Mouse (Mus musculus): ENCODE measurements around the gene Gpn1.
"Not testable (repeated sequence)": the region's sequence is repeated elsewhere in the genome, so short reads cannot be mapped to it uniquely, and the experiment has no call there.

Gpn1 gene

GRCm38 (mm10) chr5:31494513-31495297 is at the start of gene Gpn1:
Gene Gpn1, plus strand, starts transcription at chr5:31494741.
- peak; percentile 95 for DNase-seq (ENCODE audit: low read depth, low spot score)

DNA sequence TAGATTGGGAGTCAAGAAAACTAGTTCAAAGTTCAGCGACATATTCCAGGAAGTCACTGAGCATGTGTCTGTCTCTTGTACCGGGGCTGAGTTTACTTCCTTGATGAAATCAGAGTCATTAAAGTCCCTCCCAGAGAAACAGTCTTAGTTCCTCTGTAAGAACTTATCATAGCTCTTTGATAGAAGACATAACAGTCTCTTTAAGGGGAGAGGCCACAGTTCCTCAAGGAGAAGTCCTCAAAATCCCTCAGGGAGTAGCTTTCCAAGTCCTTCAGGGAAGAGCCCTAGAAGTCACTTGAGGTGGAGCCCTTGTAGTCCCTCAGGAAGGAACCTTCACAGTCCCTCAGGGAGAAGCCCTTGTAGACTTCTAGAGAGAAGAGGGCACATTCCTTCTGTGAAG is 43.2 kb upstream of the Gpn1 start:
- no peak for DNase-seq (ENCODE audit: low read depth, low spot score)

- DNase-seq (ENCODE audit: low read depth, low spot score) = peak; percentile 97
Measured at GRCm38 (mm10) chr5:31451878-31452561, 42.5 kb upstream of the Gpn1 start, which contains the start of gene Zfp512. Gene Zfp512, plus strand, starts transcription at chr5:31452431.

DNA sequence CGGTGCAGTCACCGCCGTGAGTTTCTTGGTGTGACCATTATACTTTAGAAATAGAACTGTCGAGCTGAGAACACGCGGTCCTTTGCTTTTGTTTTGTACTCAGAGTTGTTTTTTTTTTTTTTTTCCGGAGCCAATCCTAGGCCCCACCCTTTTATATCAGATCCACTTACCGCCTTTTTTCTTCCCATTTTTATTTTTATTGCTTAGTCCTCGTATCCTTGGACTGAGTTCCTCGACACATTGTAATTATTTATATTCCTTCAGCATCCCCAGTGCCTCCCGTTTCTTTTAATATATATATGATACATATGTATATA is 42.0 kb upstream of the Gpn1 start:
- no peak for DNase-seq (ENCODE audit: low read depth, low spot score)

DNA sequence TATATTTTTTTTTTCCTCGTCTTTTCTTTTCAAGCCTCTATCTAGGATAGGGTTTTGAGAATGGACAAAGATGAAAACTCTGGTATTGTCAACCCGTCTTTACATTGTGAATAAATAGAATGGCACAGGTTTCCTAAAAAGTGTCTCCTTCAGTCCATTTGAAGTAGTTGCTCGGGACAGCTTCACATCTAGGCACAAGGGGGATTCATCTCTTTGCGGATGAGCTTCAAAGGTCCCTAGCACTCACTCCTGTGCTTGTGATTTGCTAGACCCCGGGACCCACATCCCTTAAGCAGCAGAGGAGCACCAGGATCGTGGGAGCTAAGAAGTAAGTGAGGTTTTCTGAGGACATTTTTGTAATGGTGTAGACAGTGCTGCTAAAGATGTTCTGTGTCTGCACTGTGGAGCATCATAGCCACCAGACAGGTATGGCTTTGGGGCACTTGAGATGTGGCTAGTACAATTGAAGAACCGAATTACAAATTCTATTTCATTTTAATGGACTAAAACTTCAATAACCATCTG is 41.6 kb upstream of the Gpn1 start:
- DNase-seq (ENCODE audit: low read depth, low spot score) = no peak

DNA sequence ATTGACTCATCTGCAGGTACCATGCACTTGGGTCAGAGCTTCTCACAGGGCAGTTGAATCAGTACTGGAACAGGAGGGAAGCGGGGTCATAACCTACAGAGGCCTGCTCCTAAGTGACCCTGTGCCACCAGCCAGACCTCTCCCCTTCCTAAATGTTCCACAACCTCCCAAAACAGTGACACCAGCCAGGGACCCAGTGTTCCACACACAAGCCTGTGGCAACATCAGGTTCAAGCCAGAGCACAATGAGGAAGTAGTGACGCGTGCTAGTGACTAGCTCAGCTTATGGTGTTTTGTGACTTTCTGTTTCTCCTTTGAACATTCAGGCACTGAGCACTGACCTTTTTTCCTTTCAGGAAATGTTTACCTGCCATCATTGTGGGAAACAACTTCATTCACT is 26.7 kb upstream of the Gpn1 start:
- DNase-seq (ENCODE audit: low read depth, low spot score) = no peak

DNA sequence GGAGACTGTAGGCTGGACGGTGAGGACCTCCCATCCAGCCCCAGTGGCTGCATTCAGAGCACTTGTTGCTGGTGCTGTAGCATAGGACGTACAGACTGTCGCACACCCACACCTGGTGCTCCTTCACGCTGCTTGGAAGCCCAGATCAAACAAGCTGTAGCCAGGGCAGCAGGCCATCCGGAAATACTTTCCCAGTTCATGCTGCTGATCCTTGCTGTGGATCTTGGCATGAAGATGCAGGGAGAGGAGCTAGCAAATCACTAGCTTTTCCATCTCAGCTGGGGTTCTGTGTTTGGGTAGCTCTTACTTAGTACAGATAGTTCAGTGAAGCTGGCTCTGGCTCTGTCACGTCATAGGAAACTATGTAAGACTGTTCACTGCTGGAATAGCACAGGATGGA is 24.8 kb upstream of the Gpn1 start:
- no peak for DNase-seq (ENCODE audit: low read depth, low spot score)

- DNase-seq (ENCODE audit: low read depth, low spot score) = peak; percentile 54
Measured at GRCm38 (mm10) chr5:31470334-31470733, 24.2 kb upstream of the Gpn1 start.

GRCm38 (mm10) chr5:31480536-31480935 is 14.0 kb upstream of the Gpn1 start:
- no peak for DNase-seq (ENCODE audit: low read depth, low spot score)

- no peak for DNase-seq (ENCODE audit: low read depth, low spot score)
Measured at GRCm38 (mm10) chr5:31485440-31485839, 9.1 kb upstream of the Gpn1 start, which contains the start of gene 4930548H24Rik. Gene 4930548H24Rik, plus strand, starts transcription at chr5:31485740.

DNA sequence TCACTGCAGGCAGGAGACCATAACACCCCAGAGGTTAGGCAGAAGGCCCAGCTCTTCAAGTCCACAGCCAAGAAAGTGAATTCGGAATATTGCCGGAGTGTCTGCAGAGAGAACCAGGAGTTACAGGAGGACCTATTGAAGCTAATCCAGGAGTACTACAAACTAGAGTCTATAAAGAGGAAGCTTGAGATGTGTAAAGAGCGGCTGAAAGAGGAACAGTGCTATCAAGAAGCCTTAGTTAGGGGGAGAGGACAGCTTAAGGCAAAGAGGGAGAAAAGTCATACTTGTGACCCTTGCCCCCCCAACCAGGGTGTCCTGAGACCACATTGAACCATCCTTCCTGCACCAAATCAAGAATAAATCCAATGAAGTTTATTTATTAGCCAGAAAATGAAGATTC is 6.7 kb upstream of the Gpn1 start:
- DNase-seq (ENCODE audit: low read depth, low spot score) = no peak

DNA sequence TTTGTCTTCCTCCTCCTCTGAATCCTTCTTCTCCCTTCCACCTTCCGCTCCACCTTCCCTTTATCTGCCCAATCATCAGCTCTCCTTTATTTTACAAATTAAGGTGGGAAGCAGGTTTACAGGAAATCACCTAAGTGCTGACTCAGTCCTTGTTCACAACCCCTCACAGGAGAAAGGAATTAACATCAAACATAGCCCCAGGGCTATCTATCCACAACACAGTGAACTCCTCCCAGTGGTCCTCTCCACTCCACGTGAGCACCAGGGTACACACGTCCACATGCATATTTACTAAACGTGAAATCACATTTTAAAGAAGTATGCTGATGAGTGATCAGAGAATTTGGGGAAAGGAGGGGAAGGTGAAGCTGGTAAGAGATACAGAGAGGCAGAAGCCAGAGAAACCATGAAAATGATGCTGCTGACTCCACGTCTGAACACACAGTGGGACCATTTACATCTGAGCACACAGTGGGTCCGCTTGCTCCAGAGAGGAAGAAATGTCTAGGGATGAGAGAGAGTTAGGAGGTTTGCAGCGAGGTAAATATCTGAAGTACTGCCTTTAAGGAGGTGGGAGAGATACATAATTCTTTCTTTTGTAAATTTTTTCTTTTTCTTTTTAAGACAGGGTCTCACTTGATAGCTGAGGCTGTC is 5.3 kb upstream of the Gpn1 start:
- DNase-seq (ENCODE audit: low read depth, low spot score) = no peak

GRCm38 (mm10) chr5:31492031-31492430 is 2.5 kb upstream of the Gpn1 start:
- no peak for DNase-seq (ENCODE audit: low read depth, low spot score)

- DNase-seq (ENCODE audit: low read depth, low spot score) = no peak
Measured at GRCm38 (mm10) chr5:31504843-31505242, 10.3 kb downstream of the Gpn1 start.

- no peak for DNase-seq (ENCODE audit: low read depth, low spot score)
Measured at GRCm38 (mm10) chr5:31512481-31512880, 17.9 kb downstream of the Gpn1 start.

GRCm38 (mm10) chr5:31520556-31520955 is 26.0 kb downstream of the Gpn1 start:
- no peak for DNase-seq (ENCODE audit: low read depth, low spot score)

DNA sequence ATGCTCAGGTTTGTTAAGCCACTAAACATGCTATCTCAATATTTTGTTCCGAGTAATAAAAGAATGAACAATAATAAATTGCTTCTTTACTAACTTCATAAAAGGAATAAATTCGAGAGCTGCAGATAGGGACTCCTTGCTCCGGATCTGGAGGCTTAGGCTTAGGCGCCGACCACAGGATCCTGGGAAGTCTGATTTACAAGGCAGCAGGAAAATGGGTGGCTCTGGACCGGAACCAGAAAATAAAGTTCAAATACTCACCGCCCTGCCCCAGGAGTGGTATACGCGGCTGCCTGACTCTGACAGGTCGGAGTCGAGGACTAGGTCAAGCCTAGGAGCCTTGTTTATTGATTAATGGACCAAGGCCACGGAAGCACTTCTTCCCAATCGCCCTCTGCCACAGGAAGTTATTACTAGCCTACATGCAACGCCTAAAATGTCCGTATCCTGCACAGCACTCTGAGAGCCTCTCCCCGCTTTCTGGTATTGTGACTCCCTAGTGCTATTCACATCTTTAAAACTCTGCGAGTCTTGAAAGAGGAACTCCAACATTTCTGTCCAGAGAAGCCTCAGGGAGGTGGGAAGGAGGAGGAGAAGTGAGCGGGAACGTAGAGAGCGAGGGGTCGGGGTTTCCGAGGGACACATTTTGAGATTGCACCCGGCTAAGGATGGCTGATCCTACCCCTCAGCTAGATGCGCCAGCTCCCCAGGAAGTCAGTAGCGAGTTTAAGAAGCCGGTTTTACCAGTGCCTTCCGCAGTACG is 32.0 kb downstream of the Gpn1 start, which contains the start of gene Slc4a1ap:
TSS of gene Slc4a1ap (plus strand) at position 642 of the 763 bp plus-strand sequence.
- peak; percentile 84 for DNase-seq (ENCODE audit: low read depth, low spot score)

GRCm38 (mm10) chr5:31527117-31527680 is 32.7 kb downstream of the Gpn1 start:
- no peak for DNase-seq (ENCODE audit: low read depth, low spot score)

DNA sequence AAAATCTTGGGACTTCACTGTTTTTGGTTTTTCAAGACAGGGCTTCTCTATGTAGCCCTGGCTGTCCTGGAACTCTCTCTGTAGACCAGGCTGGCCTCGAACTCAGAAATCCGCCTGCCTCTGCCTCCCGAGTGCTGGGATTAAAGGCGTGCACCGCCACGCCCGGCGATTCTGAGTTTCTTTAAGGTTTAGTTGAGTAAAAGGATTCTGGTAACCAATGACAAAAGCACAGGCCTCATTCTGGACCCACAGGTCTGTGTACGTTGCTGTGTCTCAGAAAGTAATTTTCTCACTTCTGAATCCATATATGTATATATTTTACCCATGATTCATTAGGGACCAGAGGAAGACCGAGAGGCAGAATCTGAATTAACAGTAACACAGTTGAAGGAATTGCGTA is 33.2 kb downstream of the Gpn1 start, which contains the start of gene Supt7l:
TSS of gene Supt7l (minus strand) at position 101 of the 400 bp plus-strand sequence.
- DNase-seq (ENCODE audit: low read depth, low spot score) = not testable (repeated sequence)

DNA sequence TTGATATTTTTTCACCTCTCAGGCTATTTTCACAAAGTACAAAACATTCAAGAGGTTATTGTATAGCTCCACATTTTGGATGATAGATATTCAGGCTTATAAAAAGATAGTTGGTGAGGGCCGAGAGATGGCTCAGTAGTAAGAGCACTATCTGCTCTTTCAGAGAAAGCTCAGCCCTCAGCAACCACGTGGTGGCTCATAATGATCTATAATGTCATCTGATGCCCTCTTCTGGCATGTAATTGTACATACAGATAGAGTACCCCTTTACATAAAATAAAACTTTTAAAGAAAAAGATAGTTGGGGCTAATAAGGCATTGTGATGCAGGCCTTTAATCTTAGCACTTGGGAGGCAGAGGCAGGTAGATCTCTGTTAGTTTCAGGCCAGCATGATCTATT is 34.0 kb downstream of the Gpn1 start:
- DNase-seq (ENCODE audit: low read depth, low spot score) = no peak

DNA sequence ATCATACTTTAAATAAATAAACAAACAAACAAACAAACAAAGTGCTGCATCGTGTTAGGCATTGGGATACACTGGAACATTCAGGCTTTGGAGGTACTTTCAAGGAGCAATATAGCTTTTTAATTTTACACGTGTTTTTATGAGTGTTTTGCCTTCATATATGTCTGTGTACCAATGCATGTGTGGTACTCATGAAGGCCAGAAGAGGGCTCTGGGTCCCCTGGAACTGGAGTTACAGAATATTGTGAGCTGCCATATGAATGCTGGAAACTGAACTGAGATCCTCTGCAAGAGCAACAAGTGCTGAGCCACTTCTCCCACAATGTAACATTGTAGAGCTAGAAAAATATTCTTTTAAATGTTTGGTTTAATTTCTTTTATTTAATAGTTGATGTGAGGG is 40.7 kb downstream of the Gpn1 start:
- DNase-seq (ENCODE audit: low read depth, low spot score) = peak; percentile 8

All from mesoderm, embryonic 11.5 days (tissue).